Mouse (Mus musculus): Measurements from ENCODE around the gene Sptlc2.

Sptlc2 gene

DNA sequence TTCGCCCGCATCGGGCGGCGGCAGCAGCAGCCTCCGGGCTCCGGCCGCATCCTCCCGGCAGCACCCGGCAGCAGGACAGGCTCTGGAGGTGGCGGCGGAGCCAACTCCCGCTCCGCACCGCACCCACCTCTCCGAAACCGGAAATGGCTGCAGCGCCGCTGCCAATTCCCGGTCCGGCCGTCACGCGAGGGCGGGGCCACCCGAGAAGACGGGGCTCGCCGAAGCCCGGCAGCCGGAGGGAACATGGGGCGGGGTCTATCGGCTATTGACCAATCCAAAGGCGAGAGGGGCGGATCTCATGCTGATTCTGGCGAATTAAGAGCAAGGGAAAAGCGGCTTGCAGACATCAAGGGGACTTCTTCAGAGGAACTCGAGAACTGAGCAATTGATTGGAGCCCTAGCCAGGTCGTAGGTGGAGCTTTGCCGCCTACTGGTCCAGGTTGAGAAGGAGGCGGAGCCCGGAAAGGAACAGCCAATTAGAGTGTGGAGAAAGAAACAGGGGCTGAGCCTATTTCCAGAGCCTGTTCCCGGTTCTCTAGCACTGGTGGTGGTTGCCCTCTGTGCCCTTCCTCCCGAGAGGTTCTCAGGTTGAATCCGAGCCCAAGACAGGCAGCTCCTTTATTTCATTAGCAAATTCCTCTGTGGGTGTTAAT, at the start of gene Sptlc2:
Gene Sptlc2 (minus strand): TSS at position 234 of the 653 bp plus-strand sequence.
- peak; percentile 99 for DNase-seq (ENCODE audit: low spot score in 2 of 2)

DNA sequence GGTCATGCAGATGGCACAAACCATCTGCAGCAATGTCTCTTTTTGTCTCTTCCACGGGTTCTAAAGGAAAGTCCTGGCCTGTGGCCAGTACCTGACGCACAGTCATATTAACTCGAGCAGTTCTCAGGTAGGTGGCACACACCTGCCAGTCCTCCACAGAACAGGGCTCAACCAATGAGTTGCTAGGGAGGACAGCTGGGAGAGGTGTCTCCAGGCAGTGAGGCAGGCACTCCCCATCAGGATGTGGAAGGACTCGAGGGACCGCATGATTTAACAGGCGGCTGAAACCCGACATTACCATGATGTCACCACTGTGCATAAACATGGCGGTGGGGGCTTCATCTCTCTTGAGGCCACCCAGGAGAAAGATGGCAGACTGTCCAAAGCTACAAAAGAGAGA, 40.7 kb upstream of the Sptlc2 start:
- no peak for DNase-seq (ENCODE audit: low spot score in 2 of 2)

DNA sequence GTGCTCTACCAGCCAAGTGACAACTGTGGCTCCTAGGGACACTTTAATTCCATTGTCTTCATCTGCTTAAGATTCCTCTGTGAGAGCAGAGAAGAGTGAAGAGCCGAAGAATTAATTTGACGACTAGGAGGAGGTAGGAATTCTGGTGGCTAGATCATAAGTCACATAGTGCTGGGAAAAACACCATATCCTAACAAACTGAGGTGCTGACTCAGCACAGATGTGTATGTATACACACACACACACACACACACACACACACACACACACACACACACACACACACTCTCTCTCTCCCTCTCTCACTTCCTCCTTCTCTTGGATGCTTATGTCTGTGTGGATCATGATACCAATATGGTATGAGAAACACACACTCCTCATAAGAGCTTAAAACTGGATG, 40.1 kb upstream of the Sptlc2 start:
- no peak for DNase-seq (ENCODE audit: low spot score in 2 of 2)

DNA sequence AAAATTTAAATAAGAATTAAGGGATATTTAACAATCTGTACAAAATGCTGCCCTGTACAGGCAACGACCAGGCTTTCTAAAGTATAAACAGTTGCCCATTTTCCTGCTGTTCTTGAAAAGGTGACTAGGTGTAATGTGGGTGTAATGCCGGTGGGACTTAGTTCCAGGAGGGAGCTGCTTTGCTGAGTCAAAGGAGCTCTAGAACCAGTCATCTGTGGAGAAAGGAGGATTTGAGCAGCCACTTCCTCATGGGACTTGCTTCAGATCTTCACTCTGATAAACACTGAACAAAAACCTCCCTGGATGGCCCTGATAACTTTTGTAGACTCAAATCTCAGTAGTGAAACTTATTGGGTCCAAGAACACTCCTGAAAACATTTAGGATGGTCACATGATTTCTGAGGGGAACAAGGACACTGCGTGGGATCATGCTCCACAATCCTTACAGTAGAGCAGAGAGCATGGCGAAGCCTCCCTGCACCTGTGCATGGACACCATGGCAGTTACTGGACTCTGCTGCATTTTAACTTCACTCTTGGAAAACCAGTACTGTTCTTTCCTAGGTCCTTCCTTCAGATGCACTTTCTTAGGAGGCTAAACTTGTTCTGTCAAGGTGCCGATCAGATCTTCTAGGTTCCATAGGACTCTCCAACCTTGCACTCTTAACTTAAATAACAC, 38.3 kb upstream of the Sptlc2 start:
- DNase-seq (ENCODE audit: low spot score in 2 of 2): no peak

DNA sequence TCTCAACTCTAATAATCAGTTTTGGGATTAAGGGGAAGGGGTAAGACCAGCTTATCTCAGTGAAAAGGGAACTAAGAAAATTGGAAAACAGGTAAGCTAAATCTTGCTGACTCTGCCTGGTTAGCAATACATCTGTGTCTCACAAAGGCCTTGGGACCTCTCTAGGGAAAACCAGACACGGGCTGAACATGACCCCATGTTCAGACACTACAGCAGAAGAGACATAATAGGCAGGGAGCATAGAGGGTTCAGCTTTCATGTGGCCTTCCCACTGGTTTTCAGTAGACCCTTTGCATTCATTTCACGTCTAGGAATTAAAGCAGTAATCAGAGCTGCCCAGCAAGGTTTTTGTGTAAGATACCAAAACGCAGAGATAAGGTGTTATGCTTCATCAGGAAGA, 36.4 kb upstream of the Sptlc2 start:
- DNase-seq (ENCODE audit: low spot score in 2 of 2): no peak

DNA sequence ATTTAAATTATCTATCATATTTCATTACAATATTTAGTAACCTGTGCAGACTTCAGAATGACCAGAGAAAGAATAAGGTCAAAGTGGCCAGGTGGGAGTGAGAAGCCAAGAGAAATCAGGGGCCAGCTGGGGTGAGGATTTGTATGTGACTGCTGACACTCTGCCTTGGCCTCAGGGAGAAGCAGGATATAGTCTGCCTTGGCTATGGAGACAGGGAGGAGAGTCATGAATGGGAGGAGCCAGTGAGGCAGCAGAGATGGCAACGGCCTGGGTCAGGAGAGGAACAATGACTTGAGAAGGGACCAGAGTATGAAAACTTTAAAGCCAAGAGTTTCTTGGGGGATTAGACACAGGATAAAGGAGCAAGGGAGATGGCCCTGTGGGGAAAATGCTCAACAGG, 35.5 kb upstream of the Sptlc2 start:
- no peak for DNase-seq (ENCODE audit: low spot score in 2 of 2)

DNA sequence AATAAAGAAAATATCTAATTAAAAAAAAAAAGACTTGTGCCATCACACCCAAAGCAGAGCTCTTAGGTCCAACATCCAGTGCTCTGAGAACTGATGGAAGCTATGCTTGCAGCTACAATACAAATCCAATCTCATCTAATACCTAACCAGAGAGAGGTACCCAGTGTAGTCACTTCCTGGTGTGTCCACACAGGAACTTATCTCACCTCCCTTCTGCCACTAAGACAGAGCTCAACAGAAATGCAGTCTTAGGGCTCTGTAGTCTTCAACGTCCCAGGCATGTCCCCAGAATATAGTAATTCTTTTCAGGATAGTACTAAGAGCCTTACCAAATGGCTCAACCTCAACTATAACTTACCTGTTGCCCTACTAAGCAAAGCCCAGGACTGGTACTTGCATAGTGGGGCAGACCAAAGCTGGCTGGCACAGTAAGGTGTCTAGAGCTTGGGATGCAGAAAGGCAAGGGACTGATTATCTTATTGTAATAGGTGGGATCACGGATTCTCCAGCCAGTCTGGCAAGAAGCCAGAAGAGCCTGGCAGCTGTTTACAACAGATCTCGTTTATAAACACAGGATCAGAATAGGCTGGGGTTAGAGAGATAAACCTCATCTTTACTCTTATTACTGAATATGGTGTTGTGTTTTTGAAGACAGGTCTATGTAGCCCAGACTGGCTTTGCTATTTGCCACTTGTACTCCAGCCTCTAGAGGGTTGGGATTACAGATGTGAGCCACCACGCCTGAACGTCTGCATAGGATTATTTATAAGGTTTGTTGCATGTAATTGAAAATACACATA, 33.8 kb upstream of the Sptlc2 start:
- DNase-seq (ENCODE audit: low spot score in 2 of 2): no peak

DNA sequence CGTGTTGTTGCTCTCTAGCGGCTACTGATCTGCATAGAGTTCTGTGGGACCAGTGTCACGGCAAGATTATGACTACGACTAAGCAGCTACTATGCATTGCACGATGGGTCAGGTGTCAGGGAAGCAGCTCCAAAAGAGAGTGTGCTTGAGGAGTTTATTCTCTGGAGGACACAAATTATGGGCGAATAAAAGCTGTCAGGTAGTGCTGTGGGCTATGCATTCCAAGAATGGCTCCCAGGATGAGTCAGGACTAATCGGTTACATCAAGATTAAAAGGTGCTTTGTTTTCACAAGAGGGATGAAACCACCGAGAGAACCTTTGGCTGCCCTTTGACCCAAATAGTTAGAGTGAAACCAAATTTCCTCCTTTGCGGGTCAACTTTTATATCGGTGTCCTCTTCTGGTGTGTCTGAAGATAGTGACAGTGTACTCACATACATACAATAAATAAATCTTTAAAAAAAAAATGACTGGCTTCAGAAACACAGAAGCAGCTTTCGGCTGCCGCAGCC, 31.9 kb upstream of the Sptlc2 start:
- DNase-seq (ENCODE audit: low spot score in 2 of 2): no peak

DNA sequence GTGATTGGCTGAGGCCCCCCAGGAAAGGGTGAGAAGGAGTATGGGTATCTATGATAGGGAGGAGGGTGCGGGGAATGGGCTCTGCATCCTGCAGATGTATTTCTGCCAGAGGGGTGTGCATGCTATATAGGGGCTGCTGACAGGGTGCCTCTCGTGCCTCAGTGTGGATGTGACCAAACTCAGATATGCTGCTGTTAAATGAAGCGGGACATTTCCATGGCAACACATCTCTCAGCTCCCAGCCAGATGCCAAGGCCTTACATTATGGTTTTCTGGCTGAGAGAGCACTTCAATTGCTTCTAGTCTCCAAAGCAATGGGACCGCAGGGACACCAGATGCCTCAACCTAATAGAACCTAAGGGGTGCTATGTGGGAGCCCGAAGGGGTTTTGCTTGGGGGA, 30.8 kb upstream of the Sptlc2 start:
- DNase-seq (ENCODE audit: low spot score in 2 of 2): peak in 1 of 2 experiments; percentile 29

DNA sequence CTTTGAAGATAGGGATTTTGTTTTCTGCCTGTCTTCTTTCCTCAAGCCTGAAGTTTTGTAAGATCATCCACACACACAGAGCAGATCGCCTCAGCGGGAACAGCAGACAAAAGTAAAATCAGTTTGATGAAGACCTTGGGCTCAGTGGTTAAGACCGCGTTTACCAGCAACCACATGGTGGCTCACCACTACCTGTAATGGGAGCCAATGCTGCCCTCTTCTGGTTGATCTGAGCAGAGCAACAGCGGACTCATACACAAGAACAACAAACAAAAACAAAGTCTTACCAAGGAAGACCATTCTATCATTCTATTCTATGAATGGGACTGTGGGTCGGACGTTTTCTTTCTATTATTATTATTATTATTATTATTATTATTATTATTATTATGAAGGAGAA, 28.5 kb upstream of the Sptlc2 start:
- DNase-seq (ENCODE audit: low spot score in 2 of 2): no peak

DNA sequence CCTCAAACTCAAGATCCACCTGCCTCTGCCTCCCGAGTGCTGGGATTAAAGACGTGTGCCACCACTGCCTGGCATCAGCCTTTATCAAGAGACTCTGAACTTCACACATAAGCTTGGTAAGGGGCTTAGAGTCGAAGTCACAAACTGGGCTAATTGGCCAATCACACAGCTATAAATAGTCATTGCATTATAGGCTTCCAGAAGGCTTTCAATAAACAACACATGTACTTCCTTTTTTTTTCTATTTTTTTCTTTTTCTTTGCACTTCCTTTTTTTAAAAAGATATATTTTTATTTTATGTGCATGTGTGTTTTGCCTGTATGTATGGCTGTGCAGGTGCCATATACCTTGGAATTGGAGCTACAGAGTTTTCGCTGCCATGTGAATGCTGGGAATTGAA, 27.2 kb upstream of the Sptlc2 start:
- DNase-seq (ENCODE audit: low spot score in 2 of 2): no peak

DNA sequence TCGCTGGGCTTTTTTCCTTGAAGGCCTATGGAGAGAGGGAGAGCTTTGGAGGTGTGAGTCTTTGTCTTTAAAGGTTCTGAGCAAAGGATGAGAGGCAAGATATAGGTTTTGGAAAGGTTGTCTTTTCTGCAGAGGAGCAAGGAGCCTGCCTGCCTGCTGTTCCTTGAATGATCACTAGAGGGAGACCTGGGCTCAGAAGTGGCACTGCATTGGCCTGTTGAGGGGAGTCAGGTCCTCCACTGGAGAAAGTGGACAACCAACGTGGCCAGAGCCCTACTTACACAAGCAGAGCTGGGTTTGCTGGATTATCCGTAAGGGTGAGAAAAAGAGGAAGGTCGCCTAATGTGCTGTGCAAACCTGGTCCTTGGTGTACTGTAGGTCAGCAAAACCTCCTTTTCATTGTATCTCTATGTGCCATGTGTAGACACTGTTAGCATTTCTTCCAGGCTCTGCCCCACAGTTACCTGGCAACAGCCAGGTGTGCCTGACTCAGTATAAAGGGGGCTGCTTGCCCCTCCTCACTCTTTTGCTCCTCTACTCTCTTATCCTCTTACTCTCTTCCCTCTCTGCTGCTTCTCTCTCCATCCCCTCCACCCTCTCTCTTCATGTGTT, 25.1 kb upstream of the Sptlc2 start:
- DNase-seq (ENCODE audit: low spot score in 2 of 2): peak in 1 of 2 experiments; percentile 59

DNA sequence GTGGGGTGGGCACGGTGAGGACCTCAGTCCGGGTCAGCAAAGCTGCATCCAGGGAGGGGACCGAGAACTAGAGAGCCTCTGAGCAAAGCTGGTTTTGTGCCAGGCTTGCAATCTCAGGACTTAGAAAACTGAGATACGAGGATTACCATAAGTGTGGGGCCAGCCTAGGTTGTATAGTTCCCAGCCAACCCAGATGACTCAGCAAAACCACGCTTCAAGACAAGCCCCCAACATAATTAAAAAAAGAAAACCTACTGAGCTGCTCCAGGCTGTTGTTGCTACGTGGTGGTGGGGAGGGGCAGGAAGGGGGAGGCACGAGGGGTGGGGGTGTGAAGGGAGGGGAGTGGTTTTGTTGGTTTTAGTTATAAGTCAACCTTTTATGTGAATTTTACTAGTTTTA, 22.8 kb upstream of the Sptlc2 start:
- no peak for DNase-seq (ENCODE audit: low spot score in 2 of 2)

DNA sequence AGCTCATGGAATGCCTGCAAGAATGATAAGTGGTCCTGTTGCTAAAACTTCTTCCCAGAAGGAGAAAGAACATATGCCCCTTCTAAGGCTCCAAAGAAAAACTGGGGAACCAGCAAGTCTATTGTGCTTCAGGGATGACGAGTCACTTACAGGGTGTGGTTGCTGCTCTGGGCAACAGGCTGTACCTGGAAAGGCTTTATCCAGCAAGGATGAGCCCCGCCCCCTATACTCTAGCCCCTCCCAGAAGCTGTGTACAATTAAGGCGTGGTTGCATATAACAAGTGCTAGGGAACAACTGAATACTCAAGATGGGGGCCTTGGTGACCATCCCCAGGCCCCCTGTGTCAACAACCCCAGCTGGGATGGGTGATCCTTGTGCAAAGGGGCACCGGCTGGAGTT, 21.0 kb upstream of the Sptlc2 start:
- DNase-seq (ENCODE audit: low spot score in 2 of 2): no peak

DNA sequence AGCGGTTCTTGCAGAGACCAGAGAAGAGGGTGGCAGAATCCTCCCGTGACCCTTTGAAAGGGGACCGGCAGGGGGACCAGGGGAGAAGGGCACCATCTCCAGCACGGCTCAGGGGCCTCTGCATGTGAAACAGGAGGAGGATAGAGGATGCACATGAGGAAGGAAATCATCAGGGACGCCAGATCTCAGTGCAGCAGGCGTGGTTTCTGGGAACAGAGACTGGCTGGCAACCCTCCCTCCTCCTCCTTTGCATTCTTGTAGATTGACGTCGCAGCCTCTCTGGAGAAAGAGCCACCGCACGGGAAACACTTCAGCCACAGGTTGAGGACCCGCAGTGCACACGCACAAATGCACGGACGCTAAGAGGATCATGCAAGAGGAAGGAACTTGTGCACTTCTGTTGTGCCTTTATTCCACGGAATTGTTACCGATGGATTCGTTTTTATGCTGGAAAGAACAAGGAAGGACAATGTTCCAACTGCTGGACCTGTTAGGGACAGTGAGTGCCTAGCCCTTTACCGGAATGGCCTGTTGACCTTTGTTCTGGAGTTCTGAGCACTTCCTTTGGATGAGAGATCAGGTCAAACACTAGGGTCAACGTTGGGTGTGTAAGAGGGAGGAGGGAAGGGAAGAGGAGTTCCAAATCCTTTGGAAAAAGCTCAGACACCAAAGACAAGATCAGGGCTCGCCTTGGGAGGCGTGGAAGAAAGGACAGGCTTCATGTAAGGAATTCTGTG, 19.9 kb upstream of the Sptlc2 start:
- DNase-seq (ENCODE audit: low spot score in 2 of 2): no peak

DNA sequence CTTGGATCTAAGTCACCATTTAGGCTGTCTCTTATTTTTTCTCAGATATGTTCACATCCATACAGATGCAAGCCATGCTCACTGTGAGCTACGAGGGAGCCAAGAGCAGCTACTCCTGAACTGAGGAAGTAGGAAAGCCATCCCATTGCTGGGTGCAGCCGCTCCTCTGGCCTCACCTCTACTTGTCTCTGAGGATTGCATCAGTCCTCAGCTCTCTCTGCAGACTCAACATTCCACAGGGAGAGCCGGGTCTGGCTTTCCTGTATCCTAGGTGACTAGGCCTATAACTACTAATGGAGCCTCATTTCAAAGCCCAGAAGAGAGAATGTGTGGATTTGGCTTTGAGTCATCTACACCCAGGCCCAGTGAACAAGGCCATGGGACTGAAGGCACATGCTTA, 17.6 kb upstream of the Sptlc2 start:
- no peak for DNase-seq (ENCODE audit: low spot score in 2 of 2)

DNA sequence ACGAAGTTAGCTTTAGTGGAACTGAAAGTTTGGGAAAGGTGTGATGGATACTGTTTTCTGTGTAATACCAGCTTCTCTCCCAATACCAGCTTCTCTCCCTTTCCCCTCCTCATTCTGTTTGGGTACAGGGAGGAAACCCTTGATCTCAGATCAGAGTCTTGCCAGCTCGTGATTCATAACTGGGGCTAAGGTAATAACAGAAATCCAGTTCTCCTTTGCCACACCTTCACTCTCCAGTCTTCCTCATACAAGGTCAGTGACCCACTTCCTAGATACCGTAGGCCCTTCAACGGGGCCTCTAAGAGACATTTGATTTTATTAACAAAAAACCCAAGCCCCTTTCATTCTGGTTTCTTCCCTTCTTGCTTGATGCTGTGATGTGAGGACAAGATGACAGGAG, 17.0 kb upstream of the Sptlc2 start:
- no peak for DNase-seq (ENCODE audit: low spot score in 2 of 2)

DNA sequence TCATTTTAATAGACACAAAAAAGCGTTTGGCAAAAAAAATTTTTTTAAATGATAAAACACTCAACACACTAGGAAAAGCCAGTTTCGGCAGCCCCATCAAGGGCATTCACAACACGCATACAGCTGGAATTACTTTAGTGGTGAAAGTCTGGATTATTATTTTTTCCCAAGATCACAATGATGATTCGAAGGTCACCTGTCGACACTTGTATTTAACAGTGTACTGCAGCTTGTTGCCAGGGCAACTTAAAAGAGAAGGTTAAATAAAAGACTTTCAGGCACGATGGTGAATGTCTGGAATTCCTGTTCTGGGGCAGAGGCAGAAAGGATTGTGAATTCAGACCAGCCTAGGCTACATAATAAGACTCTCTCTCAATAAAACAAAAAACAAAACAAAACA, 13.7 kb upstream of the Sptlc2 start:
- no peak for DNase-seq (ENCODE audit: low spot score in 2 of 2)

DNA sequence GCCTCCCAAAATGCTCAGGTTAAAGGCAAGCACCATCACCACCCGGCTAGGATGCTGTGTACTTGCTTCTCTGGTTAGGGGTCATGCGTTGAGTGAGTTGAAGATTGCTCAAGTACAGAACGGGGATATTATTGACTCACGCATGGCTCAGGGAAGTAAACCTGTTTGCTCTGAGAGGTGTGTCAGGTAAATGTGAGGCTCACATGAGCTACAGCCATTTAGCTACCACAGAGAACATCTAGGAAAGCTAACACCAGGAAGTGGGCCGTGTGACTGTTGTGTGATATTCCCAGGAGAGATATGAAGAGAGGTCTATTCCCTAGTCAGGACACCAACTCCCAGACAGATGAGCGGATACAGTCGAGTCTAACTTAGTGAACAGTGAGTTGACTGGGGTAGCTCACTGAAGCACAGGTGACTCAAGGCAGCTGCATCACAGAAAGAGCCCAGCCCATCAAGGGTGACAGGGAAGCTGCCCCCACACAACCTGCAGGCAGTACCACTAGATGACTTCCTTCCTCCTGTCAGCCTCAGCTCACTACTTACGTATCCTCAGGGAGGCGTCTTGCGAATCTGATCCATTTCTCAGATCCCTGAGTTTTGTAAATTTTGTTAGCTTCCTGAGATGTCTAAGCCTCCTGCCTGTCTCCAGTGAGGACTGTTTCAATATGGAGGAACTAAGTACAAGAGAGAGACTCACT, 11.1 kb upstream of the Sptlc2 start:
- DNase-seq (ENCODE audit: low spot score in 2 of 2): no peak

DNA sequence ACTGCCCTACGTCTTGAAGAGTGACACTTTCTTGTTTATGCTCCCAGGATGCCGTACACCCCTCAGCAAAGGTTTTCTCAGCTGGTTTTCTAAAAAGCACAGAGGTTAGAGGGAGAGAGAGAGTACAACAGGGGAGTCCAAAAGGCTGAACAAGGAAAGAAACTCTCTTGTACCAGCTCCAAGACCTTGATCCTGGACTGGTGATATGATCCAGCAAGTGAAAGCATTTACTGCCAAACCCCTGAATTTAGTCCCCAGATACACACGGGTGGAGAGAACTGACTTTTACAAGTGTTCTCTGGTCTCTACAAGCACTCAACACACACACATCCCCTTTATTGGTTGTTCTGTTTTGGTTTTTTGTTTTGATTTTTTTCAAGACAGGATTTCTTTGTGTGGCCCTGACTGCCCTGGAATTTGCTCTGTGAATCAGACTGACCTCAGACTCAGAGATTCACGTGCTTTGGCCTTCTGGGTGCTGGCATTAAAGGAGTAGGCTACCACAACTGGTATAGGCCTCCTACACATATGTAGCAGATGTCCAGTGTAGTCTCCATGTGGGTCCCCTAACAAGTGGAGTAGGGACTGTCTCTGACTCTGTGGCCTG, 9.8 kb upstream of the Sptlc2 start:
- DNase-seq (ENCODE audit: low spot score in 2 of 2): no peak

DNA sequence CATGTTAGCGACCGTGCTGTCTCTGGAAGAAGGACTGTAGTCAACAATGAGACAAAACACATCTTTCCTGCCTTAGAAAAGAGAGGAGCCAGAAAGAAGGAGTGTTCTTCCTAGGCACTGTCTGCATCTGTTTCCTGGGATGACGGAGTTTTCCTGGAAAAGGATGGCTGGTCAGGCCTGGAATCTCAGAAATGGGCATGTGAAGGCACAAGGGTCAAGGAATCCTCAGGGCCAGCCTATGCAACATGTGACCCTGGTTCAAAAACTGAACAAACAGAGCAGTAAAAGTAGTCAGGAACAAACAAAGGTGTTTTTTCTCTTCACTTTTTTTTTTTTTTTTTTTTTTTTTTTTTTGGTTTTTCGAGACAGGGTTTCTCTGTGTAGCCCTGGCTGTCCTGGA, 9.0 kb upstream of the Sptlc2 start:
- no peak for DNase-seq (ENCODE audit: low spot score in 2 of 2)
